Mouse (Mus musculus) spleen, postnatal 4 days (tissue): Measurements from ENCODE around the gene Ube4b.

Experiments used
- DNase-seq, 2 experiments: peaks; one replicate each; pipeline ENCODE4 v3.0.0; 2022; ENCODE audit warnings: low spot score in 2 of 2

Ube4b gene

DNA sequence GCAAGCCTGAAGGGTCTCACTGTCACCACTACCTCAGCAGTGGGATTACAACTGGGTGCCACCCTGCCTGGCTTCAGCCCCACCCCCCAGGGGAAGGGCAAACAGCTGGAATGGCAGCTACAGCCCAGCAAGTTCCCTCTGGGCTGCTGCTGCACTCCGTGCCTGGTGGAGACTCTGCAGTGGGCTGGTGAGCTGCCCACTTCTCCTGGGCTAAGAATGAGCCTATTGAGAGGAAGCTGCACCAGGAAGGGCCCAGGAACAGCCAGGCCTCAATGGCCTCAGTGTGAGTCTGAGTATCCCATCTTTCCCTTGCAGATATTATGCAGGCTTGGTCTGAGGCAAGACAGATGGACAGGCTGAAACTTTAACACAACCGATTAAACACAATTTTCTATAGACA is 88.4 kb downstream of the Ube4b start:
- no peak for DNase-seq

DNA sequence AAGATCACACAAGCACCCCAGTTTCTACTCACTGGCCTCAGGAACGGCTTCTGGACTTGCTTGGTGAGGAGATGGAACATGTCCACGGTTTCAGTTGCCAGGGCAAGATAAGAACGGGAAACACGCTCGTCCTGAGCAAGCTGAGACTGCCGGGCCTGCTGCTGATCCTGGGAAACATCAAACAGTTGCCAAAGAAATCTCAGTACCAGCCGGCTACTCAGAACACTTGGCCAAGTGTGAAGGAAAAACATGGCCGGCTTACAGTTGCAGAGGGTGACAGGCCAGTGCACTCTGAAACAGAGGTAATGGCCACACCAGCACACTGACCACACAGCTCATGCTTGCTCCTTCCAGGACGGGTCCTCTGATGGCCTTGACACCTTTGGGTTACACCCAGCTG is 89.2 kb downstream of the Ube4b start:
- no peak for DNase-seq

DNA sequence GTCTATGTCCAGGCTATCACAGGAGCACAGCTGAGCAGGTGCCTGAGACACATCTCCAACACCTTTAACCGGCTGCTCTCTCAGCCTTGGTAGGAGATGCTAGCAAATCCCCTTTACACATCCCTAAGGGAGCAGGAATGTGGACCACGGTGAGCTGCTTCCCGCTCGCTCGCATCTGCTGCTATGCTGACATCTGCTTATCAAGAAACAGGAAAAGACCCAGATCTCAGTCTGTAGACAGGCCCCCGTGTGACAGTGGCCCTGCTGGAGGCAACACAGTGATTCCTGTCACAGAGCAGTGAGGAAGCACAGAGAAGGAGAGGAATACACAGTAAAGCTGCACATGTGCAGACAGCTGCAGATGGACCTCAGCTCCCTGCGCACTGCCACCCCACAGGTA is 90.2 kb downstream of the Ube4b start:
- DNase-seq = no peak

DNA sequence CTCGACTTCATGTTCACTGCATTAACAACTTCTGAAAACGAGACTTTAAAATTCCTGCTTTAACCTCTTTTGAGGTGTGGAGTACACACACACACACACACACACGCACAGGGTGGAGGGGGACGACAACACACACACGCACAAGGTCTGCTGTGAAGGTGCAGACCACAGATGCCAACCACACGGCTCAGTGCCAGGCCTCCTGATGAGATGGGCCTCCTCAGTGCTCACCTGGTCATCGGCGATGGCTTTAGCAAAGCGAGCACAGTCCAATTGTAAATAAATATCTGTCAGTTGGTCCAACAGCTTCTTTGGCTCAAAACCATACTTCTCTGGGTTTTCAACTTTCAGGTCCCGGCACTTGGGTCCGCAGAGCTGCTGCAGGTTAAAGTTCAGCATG is 91.7 kb downstream of the Ube4b start:
- DNase-seq = no peak

DNA sequence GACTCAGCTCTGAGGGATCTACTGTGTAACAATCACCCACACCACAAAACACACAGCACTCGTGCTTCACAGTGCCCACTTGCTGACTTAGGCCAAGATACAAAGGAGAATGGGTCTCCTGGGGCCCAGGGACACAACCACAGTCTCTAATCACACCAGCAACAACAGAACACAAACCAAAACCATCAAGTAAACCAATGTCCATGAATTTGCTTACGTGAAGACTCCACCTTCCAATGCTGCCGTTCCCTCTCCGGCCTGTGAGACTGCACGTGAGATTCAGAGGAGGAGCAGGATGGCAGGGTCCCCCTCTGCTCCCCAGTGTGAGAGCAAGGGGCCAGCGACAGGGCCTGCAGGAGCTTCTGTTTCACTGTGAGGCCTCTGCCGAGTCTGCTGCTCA is 93.8 kb downstream of the Ube4b start:
- no peak for DNase-seq

DNA sequence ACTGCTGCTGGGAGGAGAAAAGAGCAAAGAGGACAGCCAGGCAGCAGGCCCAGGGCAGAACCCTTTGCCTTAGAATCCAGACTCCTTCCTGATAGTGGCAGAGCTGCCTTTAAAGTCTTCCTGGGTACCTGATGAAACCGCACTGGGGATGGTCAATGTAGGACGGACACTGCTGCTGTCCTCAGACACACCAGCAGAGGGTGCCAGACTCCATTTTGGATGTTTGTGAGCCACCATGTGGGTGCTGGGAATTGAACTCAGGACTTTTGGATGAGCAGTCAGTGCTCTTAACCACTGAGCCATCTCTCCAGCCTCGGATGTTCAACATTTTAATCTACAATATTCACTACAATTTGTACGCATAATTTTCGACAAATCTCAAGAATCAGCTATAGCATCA is 96.1 kb downstream of the Ube4b start:
- DNase-seq = no peak

DNA sequence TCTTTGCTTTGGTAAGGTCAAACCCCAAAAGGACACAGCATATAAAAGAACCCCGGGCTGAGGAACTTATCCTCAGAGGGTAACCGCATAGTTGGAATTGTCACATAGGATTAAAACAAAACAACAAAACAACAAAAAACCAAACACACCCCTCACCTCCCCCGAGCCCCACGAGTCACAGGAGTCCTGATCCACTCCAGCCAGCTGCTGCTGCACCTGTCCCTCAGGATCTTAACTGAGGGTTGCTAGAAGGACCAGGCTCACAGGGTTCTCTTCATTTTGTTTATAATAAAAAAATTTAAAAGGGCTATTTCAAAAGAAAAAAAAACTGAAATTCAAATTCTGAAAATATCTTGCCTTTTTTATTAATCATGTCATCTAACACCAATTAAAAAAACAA is 97.8 kb downstream of the Ube4b start:
- no peak for DNase-seq

DNA sequence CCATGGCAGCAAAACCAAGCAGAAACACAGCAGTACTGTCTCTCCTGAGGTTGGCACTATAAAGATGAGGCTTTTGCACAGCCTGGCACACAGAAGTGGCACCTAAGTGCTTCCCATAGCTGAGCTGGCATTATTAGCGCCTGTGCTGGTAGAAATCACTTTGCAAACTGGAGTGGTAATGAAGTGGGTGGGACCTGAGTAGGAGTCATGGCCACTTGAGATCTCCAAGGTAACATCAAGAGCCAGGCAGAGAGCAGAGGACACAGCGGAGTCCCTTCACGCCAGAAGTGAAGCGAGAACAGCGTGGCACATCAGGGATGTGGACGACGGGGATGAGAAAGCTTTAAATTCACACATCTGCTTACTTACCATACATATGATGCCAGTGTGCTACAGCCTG is 99.3 kb downstream of the Ube4b start:
- DNase-seq = no peak

DNA sequence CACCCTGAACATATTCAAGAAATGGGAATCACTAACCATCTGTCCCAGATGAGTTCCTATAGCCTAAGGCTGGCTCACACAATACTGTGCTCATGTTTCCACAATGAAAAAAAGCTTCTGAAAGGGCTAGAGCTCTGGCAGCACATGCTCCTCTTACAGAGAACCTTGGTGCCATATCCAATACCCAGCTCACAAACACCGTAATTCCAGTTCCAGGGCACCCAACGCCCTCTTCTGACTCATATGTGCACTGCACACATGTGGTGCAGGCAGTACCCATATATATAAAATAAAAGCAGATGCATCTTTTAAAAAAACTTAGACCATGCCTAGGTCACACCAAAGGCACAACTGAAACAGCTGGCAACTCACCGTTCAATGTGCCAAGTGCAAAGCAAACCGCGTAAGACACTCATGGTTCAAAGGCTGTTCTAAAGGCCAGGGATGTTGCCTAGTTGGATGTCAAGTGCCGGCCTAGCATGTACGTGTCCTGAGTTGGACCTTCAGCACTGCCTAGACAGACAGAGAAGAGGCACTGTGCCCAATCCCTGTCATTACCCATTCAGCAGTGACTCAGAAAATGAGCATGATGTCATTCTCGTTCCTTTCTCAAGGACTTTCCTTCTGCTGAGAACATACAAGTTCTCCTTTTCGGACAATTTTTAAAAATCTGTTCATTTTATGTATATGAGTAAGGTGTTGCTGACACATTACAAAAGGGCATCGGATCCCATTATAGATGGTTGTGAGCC is 101.0 kb downstream of the Ube4b start:
- no peak for DNase-seq

DNA sequence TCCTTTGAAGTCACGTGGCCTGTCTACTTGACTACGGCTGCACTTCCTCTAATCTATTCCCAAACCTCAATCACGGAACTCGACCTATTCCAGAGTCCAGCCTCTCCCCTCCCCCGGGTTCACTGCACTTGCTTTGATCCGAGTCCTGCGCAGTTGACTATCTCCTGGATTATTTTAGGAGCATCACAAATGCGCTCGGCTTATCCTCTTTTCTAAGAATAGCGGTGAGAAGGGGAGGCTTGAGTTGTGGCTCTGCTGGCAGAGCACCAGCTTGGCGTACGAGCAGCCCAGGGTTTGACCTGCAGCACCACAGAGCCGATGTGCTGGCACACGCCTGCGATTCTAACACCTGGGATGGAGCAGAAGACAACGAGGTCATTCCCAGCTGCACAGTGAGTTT is 102.8 kb downstream of the Ube4b start:
- DNase-seq = no peak

DNA sequence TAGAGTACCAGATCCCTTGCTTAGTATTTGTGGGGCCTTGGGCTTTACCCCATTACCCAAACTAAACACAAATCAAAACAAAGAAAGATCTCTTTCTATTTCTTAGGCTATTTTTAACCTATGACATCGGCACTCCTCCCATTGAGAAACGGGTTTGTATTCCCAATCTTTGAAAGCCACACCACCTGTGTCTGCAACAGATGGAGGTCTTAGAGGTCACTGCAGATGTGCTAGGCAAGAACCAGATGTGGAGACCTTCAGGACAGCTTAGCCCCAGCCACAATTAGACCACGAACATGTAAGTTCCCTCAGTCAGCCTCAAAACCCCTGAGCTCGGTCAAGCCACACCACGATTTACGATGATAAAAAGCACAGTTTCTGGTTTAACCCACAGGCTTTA is 103.8 kb downstream of the Ube4b start:
- no peak for DNase-seq

DNA sequence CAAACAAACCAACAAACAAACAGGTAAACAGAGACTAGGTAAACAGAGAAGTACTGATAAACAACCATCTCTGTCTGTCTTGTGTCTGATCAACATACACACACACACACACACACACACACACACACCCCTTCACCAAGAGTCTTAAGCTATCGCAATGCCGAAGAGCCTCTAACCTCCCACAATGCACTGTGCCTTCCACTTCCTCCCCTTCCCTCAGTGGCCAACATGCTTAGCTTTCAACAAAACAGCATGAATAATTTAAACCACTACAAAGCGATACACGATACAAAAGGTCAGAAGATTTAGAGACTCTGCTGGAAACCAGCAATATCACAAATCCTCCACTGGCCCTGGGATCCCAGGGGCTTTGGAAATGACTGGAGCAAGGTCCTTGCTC is 104.3 kb downstream of the Ube4b start:
- DNase-seq = no peak

DNA sequence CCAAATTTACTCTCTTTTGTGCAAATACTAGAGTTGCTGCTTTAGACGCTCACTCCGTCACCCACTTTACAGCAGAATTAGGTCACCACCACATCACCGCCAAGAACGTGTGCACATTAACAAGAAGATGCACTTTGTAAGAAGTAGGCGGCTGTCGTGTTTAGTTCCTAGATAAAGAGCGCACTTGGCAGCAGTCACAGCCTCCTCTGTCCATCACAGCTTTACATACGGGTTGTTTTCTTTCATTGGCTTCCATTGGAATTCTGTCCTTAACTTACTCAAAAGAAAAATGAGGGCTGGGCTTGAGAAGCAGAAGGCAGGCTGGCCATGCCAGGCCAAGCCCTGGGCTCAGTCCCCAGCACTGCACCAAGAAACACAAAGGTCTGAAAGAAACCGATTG is 107.5 kb downstream of the Ube4b start:
- no peak for DNase-seq

DNA sequence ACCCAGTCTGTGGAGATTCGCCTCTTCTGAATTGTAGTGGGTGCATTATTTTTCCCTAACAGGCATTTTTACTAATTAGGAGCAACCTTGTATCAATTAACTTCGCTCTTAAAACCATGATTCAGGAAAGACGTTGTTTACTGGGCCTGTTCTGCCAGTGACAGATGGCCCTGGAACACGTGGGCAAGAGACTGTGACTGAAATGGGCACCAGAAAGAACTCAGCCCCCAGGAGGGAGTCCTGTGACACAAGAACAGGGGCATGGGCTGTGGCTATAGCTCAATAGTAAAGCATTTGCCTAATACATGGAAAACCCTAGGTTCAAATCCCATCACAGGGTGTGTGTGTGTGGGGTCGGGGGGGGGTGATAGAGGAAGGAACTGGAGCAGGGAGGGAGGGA is 109.2 kb downstream of the Ube4b start:
- no peak for DNase-seq

DNA sequence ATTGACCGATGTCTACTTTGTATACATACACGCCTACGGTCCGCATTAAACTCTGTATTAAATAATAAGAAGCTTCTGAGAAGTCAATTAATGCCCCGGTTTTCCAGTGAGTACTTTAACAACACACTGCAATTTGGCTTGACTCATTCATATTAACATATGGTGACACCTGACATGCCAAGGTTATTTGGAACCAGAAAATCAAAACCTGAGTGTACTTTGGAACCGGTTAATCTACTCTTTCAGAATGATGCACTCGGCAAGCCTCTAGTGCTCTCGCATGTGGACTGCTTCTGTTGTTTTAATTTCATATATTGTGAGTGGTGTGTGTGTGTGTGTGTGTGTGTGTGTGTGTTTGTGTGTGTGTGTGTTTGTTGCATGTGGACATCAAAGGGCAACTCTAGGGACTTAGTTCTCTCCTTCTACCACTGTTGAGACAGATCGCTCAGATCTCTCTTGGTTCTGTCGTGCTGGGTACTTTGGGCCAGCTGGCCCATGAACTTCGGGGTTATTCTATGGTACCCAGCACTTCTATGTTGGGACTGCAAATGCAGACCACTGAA is 112.2 kb downstream of the Ube4b start:
- DNase-seq = no peak

DNA sequence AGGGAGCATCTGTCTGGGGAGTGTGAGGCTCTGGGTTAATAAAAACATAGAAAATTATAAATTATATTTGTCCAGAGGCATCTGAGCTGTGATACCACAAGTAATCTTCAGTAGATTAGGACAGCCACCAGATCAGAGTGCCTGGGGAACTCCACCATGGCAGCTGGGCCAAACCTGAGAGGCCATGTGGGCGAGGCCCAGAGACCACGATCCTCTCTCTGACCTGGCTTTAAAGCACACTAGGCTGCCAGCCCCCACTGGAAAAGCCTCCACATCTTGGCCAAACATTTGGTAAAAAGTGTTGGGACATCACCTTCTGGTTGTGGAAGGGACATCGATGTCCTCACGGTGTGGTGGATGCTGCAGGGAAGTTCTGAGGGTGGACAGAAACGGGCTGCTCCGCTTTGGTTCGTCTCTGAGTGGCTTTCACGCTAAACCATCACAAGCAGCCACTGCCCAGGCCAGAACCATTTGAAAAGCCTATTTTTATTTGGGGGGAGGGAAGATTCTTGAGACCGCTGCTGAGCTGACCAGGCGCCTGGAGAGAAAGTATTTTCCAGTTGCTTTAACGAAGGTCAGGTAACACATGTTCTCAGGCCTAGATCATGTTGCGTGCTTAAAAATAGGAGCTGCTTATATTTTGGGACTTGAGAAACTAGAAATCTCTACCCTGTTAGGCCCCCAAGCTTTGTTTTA is 112.8 kb downstream of the Ube4b start:
- DNase-seq = no peak

DNA sequence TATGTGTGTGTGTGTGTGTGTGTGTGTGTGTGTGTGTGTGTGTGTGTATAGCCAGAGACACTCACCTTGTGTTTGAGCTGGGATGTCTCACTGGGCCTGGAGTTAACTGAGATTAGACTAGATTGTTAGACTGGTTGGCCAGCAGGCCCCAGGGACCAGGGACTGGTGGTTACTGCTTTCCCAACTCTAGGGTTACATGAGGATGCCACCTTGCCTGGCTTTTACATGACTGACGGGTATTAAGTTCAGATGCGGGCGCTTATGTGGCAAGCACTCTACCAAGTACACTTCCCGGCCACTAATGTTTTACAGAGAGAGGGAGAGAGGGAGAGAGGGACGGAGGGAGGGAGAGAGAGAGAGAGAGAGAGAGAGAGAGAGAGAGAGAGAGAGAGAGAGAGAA is 114.6 kb downstream of the Ube4b start:
- no peak for DNase-seq

DNA sequence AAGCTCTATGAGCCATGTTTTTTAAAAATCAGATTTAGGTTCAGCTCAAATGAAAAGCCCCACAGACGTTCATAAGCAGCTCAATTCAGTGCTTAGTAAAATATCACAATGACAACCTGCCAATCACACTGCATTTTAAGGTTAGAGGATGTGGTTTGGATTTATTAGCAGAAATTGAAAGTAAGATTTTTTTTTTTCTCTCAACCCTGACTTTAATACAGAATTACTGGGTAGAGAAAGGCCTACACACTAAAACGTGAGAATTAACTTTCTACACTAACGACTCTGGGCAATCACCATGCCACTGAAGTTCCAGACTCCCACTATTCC is 118.1 kb downstream of the Ube4b start:
- no peak for DNase-seq

DNA sequence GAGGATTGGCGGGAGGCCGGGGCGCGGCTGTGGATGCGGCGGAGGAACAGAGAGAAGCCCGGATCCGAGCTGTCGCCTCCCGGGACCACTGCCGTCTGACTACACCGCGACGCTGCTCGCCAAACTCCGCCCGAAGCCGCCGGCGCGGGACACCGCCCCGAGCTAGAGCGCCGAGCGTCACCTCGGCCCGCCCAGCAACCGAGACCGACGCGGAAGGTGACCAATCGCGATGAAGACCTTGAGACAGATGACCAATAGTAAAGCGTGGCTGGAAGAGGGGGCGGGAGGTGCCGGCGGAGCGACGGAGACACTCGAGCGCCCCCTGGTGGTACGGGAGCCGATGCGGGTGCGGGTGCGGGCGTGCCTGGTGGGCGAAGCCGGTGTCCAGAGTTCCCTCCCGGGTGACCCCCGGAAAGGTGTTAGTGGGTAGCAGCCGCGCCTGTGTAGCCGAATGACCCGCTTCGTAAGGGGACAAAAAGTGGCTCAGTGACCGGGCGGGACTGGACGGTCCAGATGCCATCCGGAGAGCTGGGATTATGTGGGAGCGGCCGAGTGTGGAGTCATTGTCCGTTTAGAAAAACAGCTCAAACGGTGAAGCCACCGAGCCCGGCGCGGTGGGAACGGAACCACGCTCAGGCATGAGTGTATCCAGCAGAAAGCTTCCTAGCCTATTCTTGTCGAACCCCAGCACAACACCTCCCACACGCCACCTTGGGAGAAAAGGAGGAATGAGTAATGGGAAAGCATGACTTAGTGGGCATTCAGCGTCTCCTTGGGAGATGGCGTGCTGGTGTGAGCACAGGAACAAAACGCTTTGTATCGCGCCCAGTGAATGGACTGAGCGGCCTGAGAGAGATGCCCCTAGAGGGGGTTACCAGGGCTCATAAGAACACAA is 118.7 kb downstream of the Ube4b start, which contains the start of gene Kif1b:
Kif1b (minus strand) TSS at position 98 of the 895 bp plus-strand sequence.
- peak; percentile 97 to 100 for DNase-seq

DNA sequence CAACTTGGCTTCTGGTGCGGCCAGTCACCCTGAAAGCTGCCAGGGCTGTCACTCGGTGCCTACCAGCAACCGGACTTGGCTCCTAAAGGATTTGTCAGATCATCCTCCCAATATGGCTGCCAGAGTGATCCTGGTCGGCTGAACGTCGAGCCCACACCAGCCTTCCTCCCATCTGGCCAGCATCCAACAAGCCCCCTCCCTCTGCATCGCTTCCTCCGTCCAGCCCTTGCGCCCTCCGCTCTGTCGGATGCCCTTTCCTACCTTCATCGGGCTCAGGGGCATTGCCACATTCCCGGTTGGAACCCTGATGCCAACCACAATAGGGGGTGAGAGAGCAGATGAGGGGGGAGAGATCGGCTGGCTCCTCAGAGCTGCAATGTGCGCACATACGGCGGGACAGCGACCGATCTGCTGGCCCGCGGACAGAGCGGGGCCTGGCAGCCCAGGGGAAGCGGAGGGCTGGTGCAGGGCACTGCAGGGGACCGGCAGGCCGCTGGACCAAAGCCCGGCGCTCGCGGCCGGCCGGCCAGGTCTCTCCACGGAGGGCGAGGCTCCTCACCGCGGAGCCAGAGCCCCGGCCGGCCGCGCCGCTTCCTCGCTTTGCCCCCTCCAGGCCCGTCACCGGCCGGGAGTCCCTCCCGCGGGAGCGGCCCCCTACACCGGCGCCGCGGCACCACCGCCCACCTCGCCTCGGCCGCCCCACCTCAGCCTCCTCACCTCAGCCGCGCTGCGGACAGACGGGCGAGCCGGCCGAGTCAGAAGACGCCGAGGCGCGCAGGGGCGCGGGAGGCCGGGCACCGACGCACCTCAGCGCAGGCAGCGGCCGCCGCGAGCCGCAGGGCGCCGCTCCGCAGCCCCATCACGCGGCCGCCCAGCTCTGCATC is 119.6 kb downstream of the Ube4b start:
- peak; percentile 19 to 66 for DNase-seq
